Mouse (Mus musculus) ES-Bruce4 (cell line): Measurements from ENCODE around the gene Acadvl. TPM values are rescaled to one million over a fixed set of nuclear protein-coding genes. Genes with fewer than 3 reads are reported as not detected.

Source experiments
- H3K27ac ChIP-seq: 2 replicates; pipeline ENCODE4 v1.5.1; 2012; ENCODE audit warnings: low read length, inconsistent platforms; ENCODE audit not compliant: insufficient read depth
- H3K27me3 ChIP-seq: 2 replicates; pipeline ENCODE4 v1.6.1; 2012; ENCODE audit warnings: mild to moderate bottlenecking, low read length, inconsistent platforms; ENCODE audit not compliant: control insufficient read depth, poor library complexity, insufficient read depth, severe bottlenecking
- H3K36me3 ChIP-seq: 2 replicates; pipeline ENCODE4 v1.6.1; 2012; ENCODE audit warnings: inconsistent platforms, mild to moderate bottlenecking, low read length, moderate library complexity; ENCODE audit not compliant: control insufficient read depth, poor library complexity, insufficient read depth, severe bottlenecking
- H3K4me1 ChIP-seq: one replicate; pipeline ENCODE4 v1.8.1; 2011; ENCODE audit warnings: low read length; ENCODE audit not compliant: control insufficient read depth, insufficient read depth
- H3K4me3 ChIP-seq: 2 replicates; pipeline ENCODE4 v1.5.1; 2011; ENCODE audit warnings: low read depth, mild to moderate bottlenecking, low read length
- H3K9ac ChIP-seq: 2 replicates; pipeline ENCODE4 v1.6.1; 2012; ENCODE audit warnings: low read depth, mild to moderate bottlenecking, inconsistent platforms; ENCODE audit not compliant: poor library complexity, severe bottlenecking
- H3K9me3 ChIP-seq: replicated peaks from 2 replicates; pipeline ENCODE4 v1.6.1; 2012; ENCODE audit warnings: mild to moderate bottlenecking, low read length, inconsistent platforms; ENCODE audit not compliant: control insufficient read depth, poor library complexity, insufficient read depth, severe bottlenecking
- CTCF ChIP-seq: IDR thresholded peaks from one replicate; pipeline ENCODE4 v1.8.1; 2011; ENCODE audit warnings: low read depth, low read length
- EP300 ChIP-seq: IDR thresholded peaks from 2 replicates; pipeline ENCODE4 v1.6.1; 2011; ENCODE audit warnings: low read depth, low read length; ENCODE audit not compliant: insufficient read depth
- POLR2A ChIP-seq: IDR thresholded peaks from one replicate; pipeline ENCODE4 v1.8.1; 2011; ENCODE audit warnings: low read length; ENCODE audit not compliant: insufficient read depth
- polyA plus RNA-seq: library from polyadenylated mRNA; stranded (reverse); fragments of >200 nt; gene quantifications from 2 replicates; pipeline ENCODE4 v1.2.4, GENCODE M21; 2011; ENCODE audit warnings: low read depth; ENCODE audit not compliant: missing spikeins, insufficient read depth, insufficient read length

Acadvl gene
- polyA plus RNA-seq, 1 experiment, result 19.8 TPM

DNA sequence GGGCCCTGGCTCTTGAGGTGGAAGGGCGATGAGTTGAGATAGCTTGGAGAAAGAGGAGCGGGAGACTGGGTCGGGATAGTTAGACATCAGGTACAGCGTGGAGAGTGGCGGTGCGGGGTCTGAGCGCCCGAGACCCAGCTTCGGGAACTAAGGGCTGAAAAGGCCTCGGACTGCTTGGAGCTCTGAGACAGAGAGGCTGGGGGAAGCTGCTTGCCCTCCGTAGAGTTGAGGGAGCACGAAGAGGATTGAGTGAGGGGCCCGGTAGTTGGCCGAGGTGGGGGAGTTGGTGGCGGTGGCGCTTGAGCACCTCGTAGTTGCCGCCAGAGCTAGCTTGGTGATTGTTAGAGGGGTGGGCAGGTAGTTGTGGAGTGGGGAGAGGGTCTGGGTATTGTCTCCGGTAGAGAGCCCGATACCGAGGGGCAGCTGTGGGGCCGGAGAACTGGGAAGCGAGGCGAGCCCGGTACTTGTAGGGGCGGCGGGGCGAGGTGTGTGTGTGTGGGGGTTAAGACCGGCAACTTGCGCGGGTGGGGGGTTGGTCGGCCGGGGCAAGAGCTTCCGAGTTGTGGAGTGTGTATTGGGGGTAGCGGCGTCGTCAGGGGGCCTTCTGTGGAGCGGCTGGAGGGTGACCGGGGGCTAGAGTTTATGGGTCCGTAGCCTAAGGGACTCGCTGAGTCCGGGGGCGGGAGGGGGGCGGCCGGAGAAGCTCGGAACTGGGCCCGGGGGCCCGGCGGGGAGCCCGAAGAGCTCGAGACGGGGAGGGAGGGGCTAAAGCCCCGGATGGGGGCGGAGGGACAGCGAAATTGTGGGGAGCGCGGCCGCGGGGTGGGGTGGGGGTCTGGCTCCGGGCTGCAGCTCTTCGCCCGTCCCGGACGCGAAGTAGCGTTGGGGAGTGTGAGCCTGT lies 18.8 kb downstream of the Acadvl start:
- Histone ChIP-seq H3K4me3 (peak overlapping the region; percentile 80), H3K9me3 (no peaks in the 10 kb centered on the region), H3K4me1 (no peaks in the 10 kb centered on the region), H3K27me3 (no peaks in the 10 kb centered on the region), H3K36me3 (peaks cover 26% of the 10 kb centered on the region), H3K9ac (peak overlapping the region; percentile 97), H3K27ac (peak overlapping the region; percentile 66)
- TF ChIP-seq POLR2A, result no peak
- TF ChIP-seq EP300, result no peak
- no peak for TF ChIP-seq CTCF

DNA sequence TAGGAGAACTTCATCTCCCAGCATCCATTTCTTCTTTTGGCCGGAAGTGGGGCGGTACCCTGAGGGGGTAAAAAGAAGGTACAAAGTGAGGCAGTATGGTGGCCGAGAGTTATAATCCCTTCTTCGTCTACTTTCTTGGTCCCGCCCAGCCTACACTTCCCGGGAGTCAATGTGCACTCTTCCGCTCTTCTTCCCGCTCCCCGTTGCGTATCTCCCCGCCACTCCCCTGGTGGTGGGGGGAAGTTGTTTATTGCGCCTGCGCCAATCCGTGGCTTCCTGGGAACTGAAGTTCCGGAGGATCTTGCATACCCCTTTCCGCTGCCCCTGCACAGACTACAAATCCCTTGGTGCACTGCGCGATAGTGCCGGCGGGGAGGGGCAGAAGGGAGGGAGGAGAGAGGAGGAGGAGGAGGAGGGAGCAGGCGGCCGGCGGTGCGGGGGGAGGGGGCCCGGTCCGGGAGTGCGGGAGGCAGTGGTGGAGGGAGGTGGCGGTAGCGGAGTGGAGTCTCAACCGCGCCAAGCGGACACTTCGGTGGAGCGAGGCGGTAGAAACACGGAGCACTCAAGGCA lies 19.7 kb downstream of the Acadvl start, which contains the start of gene Phf23:
Gene Phf23, plus strand, starts transcription at position 387 of the 570 bp plus-strand sequence.
- Histone ChIP-seq H3K9me3 (no peaks in the 10 kb centered on the region), H3K36me3 (peaks cover 26% of the 10 kb centered on the region), H3K4me1 (no peaks in the 10 kb centered on the region), H3K27me3 (no peaks in the 10 kb centered on the region), H3K9ac (peak within 1 kb of the TSS; percentile 97), H3K27ac (peak within 1 kb of the TSS; percentile 13), H3K4me3 (peak within 1 kb of the TSS; percentile 80)
- no peak for TF ChIP-seq EP300
- TF ChIP-seq POLR2A, result peak; percentile 74
- no peak for TF ChIP-seq CTCF

DNA sequence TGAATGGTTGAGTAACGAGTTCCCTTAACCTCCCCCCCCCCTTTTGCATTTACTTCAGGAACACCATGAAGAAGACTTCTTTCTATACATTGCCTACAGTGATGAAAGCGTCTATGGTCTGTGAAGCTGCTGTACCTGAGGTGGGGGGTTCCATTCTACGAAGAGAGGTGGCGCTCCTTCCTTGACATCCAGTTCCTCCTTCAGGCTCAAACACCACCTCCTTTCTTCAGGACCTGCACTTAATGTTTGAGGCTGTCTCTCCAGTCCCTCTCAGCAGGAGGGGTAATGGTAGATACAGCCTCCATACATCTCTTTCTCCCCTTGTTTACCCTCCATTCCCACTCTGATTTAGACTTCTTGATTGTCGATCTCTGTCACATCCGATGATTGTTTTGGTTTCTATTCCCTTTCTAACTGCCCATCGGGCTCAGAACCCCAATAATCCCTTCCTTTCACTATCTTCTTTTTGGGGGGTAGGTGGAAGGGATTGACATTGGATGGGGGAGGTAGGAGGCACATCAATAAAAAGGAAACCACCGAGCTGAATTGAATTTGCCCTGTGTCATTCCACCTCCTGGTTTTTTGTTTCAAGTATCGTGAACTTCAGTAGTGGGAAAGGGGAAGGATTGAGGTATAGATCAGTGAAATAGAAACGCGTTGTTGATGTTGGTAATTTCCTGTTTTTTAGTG lies 20.7 kb downstream of the Acadvl start:
- Histone ChIP-seq H3K27ac (no peak overlapping the region), H3K36me3 (peaks cover 21% of the 10 kb centered on the region), H3K27me3 (no peaks in the 10 kb centered on the region), H3K9ac (no peak overlapping the region), H3K9me3 (no peaks in the 10 kb centered on the region), H3K4me1 (no peaks in the 10 kb centered on the region), H3K4me3 (no peak overlapping the region)
- TF ChIP-seq POLR2A, result no peak
- peak; percentile 30 for TF ChIP-seq CTCF
- no peak for TF ChIP-seq EP300

DNA sequence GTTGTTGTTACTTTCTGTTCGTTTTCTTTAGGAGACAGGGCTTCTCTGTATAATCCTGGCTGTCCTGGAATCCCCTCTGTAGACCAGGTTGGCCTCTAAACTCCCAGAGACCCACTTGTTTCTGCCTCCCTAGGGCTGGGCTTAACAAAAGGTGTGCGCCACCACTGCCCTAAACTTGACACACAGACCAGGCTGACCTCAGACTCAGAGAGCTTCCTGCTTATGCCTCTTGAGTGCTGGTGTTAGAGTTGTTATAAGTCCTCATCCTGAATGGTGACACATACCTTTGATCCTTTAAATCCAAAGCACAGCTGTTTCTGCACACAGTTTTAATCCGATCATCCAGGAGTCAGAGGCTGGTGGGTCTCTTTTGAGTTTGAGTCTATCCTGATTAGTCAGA lies 22.3 kb downstream of the Acadvl start:
- no peak for TF ChIP-seq POLR2A
- TF ChIP-seq CTCF, result no peak
- TF ChIP-seq EP300, result no peak
- no peak overlapping the region for H3K27ac ChIP-seq
- no peaks in the 10 kb centered on the region for H3K27me3 ChIP-seq
- H3K4me3 ChIP-seq, result no peak overlapping the region
- H3K9me3 ChIP-seq, result no peaks in the 10 kb centered on the region
- H3K9ac ChIP-seq, result no peak overlapping the region
- no peaks in the 10 kb centered on the region for H3K4me1 ChIP-seq
- H3K36me3 ChIP-seq, result peaks cover 8% of the 10 kb centered on the region

DNA sequence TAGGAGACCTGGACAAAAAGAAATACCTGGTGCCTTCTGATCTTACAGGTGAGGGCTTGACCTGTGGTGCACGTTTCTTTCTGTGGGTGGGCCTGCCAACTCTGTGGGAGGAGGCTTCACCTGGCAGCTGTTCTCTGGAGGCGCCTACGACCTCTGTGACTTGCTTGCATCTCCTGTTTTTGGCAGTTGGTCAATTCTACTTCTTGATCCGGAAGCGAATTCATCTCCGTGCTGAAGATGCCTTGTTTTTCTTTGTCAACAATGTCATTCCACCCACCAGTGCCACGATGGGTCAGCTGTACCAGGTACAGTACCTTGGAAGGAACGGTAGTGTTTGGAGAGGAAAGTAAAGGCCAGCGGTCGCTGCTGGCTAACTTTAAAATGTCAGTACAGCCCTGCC lies 22.8 kb downstream of the Acadvl start:
- Histone ChIP-seq H3K9me3 (no peaks in the 10 kb centered on the region), H3K36me3 (peaks cover 3% of the 10 kb centered on the region; the same call in 1 of the 2 replicates), H3K9ac (peak overlapping the region; percentile 97; the same call in 1 of the 2 replicates), H3K4me3 (no peak overlapping the region), H3K27ac (no peak overlapping the region), H3K27me3 (no peaks in the 10 kb centered on the region), H3K4me1 (no peaks in the 10 kb centered on the region)
- TF ChIP-seq CTCF (no peak), EP300 (no peak)
